Mouse (Mus musculus) frontal cortex, postnatal 25 days (tissue): ENCODE data around the gene Pafah1b2.

Experiments used
- DNase-seq, 2 experiments: peaks; one replicate each; pipeline ENCODE4 v3.0.0; 2022; ENCODE audit warnings: low spot score in 2 of 2

Pafah1b2 gene

DNA sequence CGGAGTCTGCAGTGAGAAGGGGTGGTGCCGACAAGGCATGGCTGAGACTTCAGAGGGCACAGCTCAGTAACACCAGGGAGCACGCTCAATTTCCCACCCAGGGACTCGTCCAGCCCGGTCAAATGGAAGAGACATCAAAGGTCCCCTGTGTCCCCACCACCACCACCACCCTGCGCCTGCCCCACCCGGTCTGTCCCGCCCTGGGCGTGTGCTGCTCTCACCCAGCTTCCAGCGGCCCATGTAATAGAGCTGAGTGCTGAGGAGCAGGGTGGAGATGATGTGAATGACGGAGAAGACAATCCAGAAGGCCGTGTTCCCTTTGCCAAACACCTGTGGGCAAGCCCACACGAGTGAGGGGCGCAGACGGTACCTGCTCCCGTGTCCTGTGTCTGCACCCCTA is 70.0 kb downstream of the Pafah1b2 start:
- DNase-seq, result no peak

DNA sequence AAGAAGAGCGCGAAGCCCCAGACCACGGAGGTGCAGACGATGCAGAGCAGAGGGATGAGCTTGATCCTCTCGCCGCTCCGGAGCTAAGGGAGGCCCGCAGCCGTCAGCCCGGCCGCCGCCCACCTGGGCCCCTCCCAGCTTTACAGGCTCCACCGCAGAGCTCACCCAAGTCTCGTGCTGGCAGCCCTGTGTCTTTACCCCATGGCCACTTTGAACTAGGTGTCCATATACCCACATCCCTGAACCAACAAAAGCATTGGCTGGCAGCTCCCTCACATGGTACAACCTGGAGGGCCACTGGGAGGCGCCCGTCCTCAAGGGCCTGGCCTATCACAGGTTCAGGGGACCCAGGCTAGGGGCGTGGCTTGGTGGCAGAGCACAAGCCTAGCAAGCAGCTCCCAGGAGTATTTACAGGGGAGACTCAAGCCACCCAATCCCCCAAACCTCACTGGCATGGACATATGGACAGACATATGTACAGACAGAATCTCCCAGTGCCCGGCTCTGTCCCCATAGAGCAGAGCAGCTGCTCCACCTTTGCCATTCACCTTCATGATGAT is 71.1 kb downstream of the Pafah1b2 start:
- DNase-seq, result no peak

DNA sequence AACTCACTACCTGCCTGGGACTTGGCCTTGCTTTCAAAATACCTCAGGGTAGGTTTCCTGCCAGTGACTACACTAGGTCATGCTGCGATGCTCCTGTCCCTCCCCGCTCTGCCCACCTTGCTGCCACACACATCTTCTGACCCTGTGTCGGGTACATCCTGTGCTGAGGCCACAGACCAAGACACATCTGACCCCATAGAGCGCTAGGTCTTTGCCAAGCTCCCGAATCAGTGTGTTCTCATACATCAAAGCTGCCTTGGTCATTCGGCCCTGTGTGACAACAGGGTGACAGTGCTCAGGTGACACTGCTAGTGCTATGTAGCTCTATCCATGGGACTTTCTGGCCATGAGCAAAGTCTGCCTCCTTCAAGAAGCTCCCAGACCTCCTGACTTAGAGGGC is 72.7 kb downstream of the Pafah1b2 start:
- no peak for DNase-seq

DNA sequence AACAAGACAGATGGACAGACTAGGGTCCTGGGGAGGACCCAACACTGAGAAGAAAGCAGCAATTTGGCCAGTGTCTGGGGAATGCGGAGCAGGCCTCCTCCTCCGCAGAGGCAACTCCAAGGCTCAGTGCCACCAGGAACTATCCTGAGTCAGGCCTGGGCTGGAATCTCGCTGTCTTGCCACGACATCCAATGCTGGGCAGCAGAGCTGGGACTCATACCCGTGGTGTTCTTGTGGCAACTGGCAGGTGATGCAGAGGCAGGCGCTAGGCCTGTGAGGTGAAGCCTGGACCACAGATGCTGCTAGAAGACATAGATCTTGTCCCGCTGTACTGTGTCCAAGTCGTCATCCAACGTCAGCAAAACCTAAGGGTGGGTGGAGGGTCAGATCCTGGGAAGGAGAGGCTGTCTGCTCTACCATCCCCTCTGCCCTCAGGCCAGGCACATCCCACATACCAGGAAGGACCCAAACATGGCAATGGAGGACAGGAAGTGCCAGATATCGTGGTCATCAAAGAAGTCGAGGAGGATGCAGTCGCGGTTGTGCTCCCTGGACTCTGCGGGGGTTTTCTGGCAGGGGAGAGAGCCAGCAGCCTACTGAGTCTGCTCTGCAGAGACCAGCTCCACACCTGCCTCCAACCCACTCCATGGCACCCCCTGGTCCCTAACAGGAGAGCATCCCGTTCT is 73.4 kb downstream of the Pafah1b2 start:
- no peak for DNase-seq

DNA sequence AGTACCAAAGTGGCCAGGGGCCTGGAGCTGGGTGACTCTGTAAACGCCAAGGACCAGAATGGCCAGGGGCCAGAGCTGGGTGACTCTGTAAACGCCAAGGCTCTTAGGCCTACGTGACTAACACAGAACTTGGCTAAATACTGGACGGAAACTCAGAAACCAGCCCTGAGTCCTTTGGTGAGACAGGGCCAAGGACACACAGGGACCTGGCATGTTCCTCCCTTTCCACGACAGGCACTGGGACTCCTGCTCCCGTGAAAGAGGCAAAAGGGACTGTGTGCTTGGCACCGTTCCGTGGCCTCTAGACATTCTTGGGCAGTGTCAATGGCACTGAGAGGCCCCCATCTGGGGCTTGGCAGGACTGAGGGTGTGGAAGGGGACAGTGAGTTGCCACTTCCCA is 74.4 kb downstream of the Pafah1b2 start:
- DNase-seq, result no peak

DNA sequence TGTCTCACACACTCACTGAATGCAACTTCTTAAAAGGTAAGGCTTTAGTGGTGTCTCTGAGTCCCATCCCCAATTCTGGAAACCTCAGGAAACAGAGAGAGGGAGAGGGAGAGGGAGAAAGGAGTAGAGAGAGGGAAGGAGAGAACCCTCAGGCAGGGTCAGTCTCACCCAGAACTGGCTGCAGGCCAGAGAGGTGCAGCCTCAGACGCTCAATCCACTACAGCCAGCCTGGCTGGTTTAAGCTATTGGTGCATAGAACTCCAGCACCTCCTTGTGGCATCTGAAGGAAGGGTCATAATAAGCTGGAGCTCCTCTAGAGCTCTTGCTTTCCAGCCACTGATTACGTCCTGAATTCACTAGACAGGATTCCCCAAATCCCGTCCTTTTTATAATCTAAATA is 75.6 kb downstream of the Pafah1b2 start:
- DNase-seq, result no peak

DNA sequence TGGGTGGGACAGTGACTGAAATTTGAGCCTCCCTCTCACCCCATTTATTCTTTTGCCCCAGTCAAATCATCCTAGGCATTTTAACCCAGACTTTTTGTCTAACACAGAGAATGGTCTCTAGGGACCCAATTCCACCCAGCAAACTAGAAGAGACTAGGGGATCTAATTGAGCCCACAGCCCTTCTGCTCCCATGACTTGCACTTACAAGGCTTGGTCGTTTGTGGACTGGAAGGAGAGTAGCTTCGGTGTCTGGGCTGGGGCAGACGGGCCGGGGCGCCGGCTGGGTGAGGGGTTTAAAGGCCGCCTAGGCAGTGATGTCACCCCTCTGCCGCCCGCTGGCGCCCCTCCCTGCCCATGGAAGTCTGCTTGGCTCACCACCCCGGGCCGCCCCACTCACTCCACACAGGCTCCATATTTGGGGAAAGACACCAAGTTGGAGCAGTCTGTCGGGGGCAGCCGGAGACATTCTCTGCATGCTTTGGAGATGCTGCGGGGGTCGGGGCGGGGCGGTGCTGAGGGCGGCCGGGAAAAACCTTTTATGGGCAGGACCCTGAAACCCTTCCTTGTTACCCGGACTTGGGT is 76.8 kb downstream of the Pafah1b2 start, which contains the start of gene Tagln:
TSS of gene Tagln (minus strand) at position 431 of the 583 bp plus-strand sequence.
- DNase-seq, result no peak

DNA sequence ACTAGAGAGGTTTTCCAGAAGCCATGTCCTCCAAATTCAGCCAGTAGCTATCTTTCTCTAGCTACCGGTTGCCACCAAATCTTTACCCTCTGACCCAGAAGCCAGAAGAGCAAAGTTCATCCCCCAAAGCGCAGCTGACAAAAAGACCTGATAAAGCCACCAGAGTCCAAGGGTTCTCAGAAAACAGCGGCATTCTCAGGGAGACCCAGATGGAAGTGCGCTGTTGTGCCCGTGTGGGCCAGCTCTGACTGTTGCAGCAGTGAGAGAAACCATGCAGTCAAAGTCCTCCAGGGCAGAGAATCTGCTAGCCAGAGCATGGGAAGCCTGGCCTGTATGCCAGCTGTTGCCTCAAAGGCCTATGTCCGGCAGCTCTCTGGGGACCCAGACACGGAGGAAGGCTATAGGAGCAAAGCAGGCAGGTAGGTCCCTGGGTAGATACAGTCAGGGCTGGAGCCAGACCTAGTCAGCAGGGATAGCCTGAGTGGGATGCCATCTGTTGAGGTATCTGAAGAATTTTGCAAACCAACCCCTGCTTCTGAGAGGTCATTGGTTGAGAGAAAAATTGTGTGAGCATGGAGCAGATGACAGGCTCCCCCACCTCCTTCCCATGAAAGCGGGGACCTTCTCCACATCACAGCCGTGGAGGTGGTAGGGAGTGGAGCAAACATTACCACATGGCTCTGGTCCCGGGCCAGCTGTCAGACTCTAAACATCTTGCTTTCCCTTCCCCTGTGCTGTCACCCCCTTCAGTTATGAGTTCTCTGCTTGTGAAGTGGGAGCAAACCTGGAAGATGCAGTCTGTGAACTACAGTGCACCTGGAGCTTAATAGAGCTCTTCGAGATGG is 79.7 kb downstream of the Pafah1b2 start:
- no peak for DNase-seq

DNA sequence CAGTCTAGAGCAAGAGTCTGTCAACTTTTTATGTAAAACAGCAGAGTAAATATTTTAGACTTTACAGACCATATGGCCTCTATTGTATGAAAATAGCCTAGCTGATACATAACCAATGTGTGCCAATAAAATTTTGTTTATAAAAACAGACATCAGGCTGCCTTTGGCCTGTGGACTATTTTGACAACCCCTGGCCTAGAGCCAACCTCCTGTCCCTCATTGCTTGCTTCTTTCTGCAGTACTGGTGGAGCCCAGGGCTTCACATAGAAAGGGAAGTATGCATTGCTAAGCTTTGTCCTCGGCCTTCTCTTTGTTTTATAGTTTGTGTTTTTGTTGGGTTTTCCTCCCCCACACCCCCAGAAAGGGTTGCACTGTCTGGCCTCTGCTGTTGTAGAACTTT is 80.5 kb downstream of the Pafah1b2 start:
- no peak for DNase-seq

DNA sequence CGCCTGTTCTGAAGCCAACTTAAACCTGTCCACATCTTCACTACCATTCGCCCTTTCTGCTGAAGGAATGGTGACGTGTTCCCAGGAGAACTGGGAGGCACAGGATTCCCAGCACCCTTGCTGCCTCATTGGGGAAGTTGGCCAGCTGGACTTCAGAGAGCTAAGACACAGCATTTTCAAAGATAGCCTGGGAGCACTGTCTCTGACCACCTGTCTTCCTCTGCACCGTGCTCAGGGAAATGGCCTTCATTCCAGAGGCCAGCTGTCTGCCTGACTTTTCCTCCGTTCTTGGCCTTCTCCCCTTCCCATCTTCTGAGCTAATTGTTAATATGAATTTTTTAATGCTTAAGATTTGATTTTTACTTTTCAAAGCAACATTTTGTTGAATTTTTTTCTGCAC is 83.2 kb downstream of the Pafah1b2 start:
- no peak for DNase-seq

DNA sequence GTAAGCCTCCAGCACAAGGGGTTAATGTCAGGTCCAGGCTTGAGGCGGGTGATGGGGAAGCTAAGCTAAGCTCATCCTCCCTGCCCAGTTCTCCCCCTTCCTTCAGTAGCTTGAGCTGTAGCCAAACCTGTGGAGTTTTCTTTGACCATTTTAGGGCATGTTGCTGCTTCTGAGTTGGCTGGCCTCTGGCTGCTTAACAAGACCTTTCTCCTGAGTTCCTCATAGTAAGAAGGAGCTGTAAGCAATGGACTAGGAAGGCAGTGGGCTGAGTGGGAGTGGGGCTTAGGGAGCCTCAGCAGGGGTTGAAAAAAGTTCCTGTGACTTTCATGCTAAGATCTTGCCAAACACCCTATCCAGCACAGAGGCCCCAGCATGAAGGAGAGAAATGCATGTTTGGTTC is 92.6 kb downstream of the Pafah1b2 start:
- no peak for DNase-seq

DNA sequence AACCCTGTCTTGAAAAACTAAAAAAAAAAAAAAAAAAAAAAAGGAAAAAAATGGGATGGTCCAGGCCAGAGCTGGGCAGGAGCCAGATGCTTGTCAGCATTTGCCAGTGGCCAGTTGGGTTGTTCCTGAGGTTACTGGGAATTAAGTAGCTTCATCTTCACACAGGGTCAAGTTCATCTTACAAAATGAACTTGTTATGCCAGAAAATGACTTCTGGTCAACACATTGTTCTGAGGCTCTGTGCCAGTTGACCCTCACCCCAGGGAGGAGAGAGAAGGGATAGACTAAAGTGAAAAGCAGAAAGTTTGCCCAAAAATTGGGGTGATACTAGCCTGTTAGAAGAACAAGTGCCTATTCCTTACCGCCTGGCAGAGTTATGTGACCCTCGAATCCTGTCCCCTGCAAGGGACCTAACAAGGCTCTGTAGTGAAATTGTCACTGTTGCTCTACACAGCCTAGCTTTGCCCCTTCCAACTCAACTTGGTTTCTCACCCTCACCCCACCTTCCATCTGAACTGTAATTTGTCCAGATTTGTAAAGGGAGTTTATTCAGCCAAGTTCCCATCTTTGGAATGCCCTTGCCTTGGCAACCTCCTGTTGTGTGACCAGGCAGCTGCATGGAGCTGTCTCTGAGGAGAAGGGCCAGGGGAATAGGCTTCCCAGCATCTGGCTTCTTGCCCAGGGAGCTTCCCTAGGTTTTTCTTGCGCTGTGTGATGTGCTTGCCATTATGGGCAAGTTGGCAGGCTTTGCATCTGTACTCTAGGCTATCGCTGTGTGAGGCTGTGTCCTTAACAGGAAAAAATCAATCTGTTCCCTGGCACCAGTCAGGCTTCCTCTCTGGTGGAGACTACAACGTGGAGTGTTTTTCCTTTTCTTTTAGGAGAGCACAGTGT is 95.2 kb downstream of the Pafah1b2 start:
- peak in 1 of 2 experiments; percentile 34 for DNase-seq

DNA sequence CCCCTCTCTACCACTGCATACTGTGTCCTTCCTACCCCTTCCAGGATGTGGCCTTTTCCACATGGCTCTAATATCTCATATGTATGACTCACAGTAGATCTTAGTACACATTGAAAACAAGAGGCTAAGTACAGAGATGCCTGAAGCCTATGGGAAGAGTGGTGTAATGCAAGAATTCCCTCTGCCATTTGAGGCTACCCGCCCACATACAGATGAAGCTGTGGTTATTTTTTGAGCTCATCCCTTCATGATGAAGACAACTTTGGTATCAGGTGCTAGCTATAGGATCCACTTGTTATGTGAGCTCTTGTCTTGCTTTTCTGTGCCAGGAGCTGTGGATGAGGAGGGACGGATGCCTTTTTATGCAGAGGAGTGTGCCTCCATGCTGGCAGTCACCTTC is 96.8 kb downstream of the Pafah1b2 start:
- DNase-seq, result no peak
